Mouse (Mus musculus): Measurements from ENCODE around the gene Toe1. TPM values are rescaled to one million over a fixed set of nuclear protein-coding genes. Genes with fewer than 3 reads are reported as not detected.
"Not testable (repeated sequence)": the region's sequence is repeated elsewhere in the genome, so short reads cannot be mapped to it uniquely, and the experiment has no call there.

Toe1 gene
- 12.5 and 15.3 TPM in 2 replicates for total RNA-seq (2014; fragmentation: Nextera tagmentation)
- 37.3 and 46.1 TPM in 2 replicates for total RNA-seq (2017)
- polyA plus RNA-seq (2012) = 2.5 and 3.5 TPM in 2 replicates

GRCm38 (mm10) chr4:116807197-116808129, at the start of gene Toe1, which contains the start of gene Mutyh:
TSS of gene Toe1 (minus strand) at chr4:116807640.
TSS of gene Mutyh (plus strand) at chr4:116807723.
- Histone ChIP-seq H3K4me1 (ENCODE audit: insufficient read depth, low read depth, low read length) (peaks cover 48% of the 10 kb centered on the region), H3K4me3 (ENCODE audit: low read depth, low read length) (peak within 1 kb of the TSS; percentile 86), H3K36me3 (replicated peaks) (peaks cover 62% of the 10 kb centered on the region), H3K27me3 (ENCODE audit: insufficient read depth, low read length) (no peaks in the 10 kb centered on the region), H3K9me3 (replicated peaks) (no peaks in the 10 kb centered on the region)
- DNase-seq (ENCODE audit: low spot score) = peak; percentile 99
- TF ChIP-seq TAL1 (conservative IDR thresholded peaks at IDR 0.05; ENCODE audit: low read depth, low read length) (no peak), POLR2AphosphoS5 (IDR thresholded peaks at IDR 0.05; ENCODE audit: insufficient replicate concordance, low read depth, low read length) (peak; percentile 53; the same call in 1 of the 2 replicates)
- peak; percentile 97 for ATAC-seq (ENCODE audit: extremely low read depth, insufficient number of reproducible peaks, low FRiP score, poor library complexity, severe bottlenecking)

- no peak for TF ChIP-seq TAL1 (conservative IDR thresholded peaks at IDR 0.05; ENCODE audit: low read depth, low read length)
- no peak for TF ChIP-seq GATA1 (IDR thresholded peaks at IDR 0.05; ENCODE audit: borderline replicate concordance, low read length)
- no peak for TF ChIP-seq GATA2 (IDR thresholded peaks at IDR 0.05; ENCODE audit: borderline replicate concordance, low read depth, low read length)
- no peak for TF ChIP-seq CTCF (IDR thresholded peaks at IDR 0.05; ENCODE audit: low read depth, low read length)
- TF ChIP-seq POLR2AphosphoS5 (IDR thresholded peaks at IDR 0.05; ENCODE audit: insufficient replicate concordance, low read depth, low read length) = no peak
- DNase-seq (ENCODE audit: low spot score) (no peak), ATAC-seq (ENCODE audit: extremely low read depth, insufficient number of reproducible peaks, low FRiP score, poor library complexity, severe bottlenecking) (no peak)
- Histone ChIP-seq H3K27me3 (ENCODE audit: insufficient read depth, low read length) (peaks cover 31% of the 10 kb centered on the region), H3K36me3 (replicated peaks) (no peaks in the 10 kb centered on the region), H3K9me3 (replicated peaks) (no peaks in the 10 kb centered on the region), H3K4me3 (ENCODE audit: low read depth, low read length) (no peak overlapping the region), H3K4me1 (ENCODE audit: insufficient read depth, low read depth, low read length) (no peaks in the 10 kb centered on the region)
These were observed 49.8 kb upstream of the Toe1 start for GRCm38 (mm10) chr4:116857203-116857602.

- no peaks in the 10 kb centered on the region for H3K4me1 ChIP-seq (ENCODE audit: insufficient read depth, low read depth, low read length)
- DNase-seq (ENCODE audit: low spot score) (no peak), ATAC-seq (ENCODE audit: extremely low read depth, insufficient number of reproducible peaks, low FRiP score, poor library complexity, severe bottlenecking) (no peak)
- H3K9me3 ChIP-seq (replicated peaks) = no peaks in the 10 kb centered on the region
- no peaks in the 10 kb centered on the region for H3K36me3 ChIP-seq (replicated peaks)
- H3K4me3 ChIP-seq (ENCODE audit: low read depth, low read length) = no peak overlapping the region
- peaks cover 26% of the 10 kb centered on the region for H3K27me3 ChIP-seq (ENCODE audit: insufficient read depth, low read length)
- TF ChIP-seq TAL1 (conservative IDR thresholded peaks at IDR 0.05; ENCODE audit: low read depth, low read length) = no peak
These were observed 46.8 kb upstream of the Toe1 start for GRCm38 (mm10) chr4:116854286-116854685.

GRCm38 (mm10) chr4:116849901-116850300, 42.5 kb upstream of the Toe1 start:
- DNase-seq (ENCODE audit: low spot score) (no peak), ATAC-seq (ENCODE audit: extremely low read depth, insufficient number of reproducible peaks, low FRiP score, poor library complexity, severe bottlenecking) (no peak)
- H3K4me3 ChIP-seq (ENCODE audit: low read depth, low read length) = no peak overlapping the region
- H3K27me3 ChIP-seq (ENCODE audit: insufficient read depth, low read length) = peaks cover 20% of the 10 kb centered on the region
- no peak for TF ChIP-seq TAL1 (conservative IDR thresholded peaks at IDR 0.05; ENCODE audit: low read depth, low read length)
- no peaks in the 10 kb centered on the region for H3K4me1 ChIP-seq (ENCODE audit: insufficient read depth, low read depth, low read length)
- H3K36me3 ChIP-seq (replicated peaks) = no peaks in the 10 kb centered on the region
- H3K9me3 ChIP-seq (replicated peaks) = no peaks in the 10 kb centered on the region

DNA sequence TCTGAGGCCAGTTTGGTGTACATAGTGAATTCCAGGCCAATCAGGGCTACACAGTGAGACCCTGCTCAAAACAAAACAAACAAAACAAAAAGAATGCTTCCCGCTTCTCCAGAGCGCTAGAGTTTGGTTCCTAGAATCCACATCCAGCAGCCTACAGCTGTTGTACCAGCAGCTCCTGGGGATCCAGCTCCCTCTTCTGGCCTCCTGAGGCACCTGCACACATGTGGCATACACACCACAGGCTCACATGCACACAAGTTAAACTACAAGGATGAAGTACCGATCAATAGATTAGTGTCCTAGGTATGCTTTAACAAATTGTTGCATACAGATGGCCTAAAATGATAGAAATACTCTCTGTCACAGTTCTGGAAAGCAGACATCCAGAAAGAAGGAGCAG, 36.9 kb upstream of the Toe1 start:
- H3K9me3 ChIP-seq (replicated peaks) = no peaks in the 10 kb centered on the region; the same call in 1 of the 2 replicates
- ATAC-seq (ENCODE audit: extremely low read depth, insufficient number of reproducible peaks, low FRiP score, poor library complexity, severe bottlenecking) (no peak), DNase-seq (ENCODE audit: low spot score) (no peak)
- peaks cover 12% of the 10 kb centered on the region for H3K27me3 ChIP-seq (ENCODE audit: insufficient read depth, low read length)
- TF ChIP-seq GATA2 (IDR thresholded peaks at IDR 0.05; ENCODE audit: borderline replicate concordance, low read depth, low read length) = no peak
- TF ChIP-seq GATA1 (IDR thresholded peaks at IDR 0.05; ENCODE audit: borderline replicate concordance, low read length) = no peak
- TF ChIP-seq CTCF (IDR thresholded peaks at IDR 0.05; ENCODE audit: low read depth, low read length) = no peak
- no peak for TF ChIP-seq POLR2AphosphoS5 (IDR thresholded peaks at IDR 0.05; ENCODE audit: insufficient replicate concordance, low read depth, low read length)
- TF ChIP-seq TAL1 (conservative IDR thresholded peaks at IDR 0.05; ENCODE audit: low read depth, low read length) = no peak
- 0 out of 2 replicates have a peak, but pooled peaks cover 3% of the 10 kb centered on the region for H3K4me1 ChIP-seq (ENCODE audit: insufficient read depth, low read depth, low read length)
- no peak overlapping the region for H3K4me3 ChIP-seq (ENCODE audit: low read depth, low read length)
- H3K36me3 ChIP-seq (replicated peaks) = no peaks in the 10 kb centered on the region

GRCm38 (mm10) chr4:116840841-116841240, 33.4 kb upstream of the Toe1 start:
- H3K36me3 ChIP-seq (replicated peaks) = no peaks in the 10 kb centered on the region
- DNase-seq (ENCODE audit: low spot score) (no peak), ATAC-seq (ENCODE audit: extremely low read depth, insufficient number of reproducible peaks, low FRiP score, poor library complexity, severe bottlenecking) (no peak)
- no peak overlapping the region for H3K4me3 ChIP-seq (ENCODE audit: low read depth, low read length)
- H3K4me1 ChIP-seq (ENCODE audit: insufficient read depth, low read depth, low read length) = peaks cover 6% of the 10 kb centered on the region; the same call in 1 of the 2 replicates
- H3K9me3 ChIP-seq (replicated peaks) = no peaks in the 10 kb centered on the region; the same call in 1 of the 2 replicates
- peaks cover 13% of the 10 kb centered on the region for H3K27me3 ChIP-seq (ENCODE audit: insufficient read depth, low read length)
- TF ChIP-seq GATA2 (IDR thresholded peaks at IDR 0.05; ENCODE audit: borderline replicate concordance, low read depth, low read length) (no peak), TAL1 (conservative IDR thresholded peaks at IDR 0.05; ENCODE audit: low read depth, low read length) (no peak), CTCF (IDR thresholded peaks at IDR 0.05; ENCODE audit: low read depth, low read length) (no peak), GATA1 (IDR thresholded peaks at IDR 0.05; ENCODE audit: borderline replicate concordance, low read length) (no peak)

DNA sequence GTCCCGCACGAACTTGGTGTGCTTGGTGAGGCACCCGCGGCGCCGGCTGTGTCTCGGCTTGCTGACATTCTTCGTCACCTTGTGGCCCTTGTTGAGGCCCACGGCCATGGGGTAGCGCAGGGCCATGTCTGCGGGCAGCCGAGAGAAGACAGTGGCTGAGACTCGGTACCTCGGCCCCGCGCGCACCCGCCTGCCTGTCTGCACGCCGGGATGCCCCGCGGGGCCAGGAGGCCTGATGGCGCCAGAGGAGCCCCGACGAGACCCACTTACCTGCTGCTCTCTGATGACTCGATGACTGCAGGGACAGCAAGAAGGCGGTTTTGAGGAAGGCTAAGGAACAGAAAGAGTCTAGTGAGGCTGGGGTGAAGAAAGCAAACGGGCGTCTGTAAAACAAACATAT, 32.7 kb upstream of the Toe1 start:
- ATAC-seq (ENCODE audit: extremely low read depth, insufficient number of reproducible peaks, low FRiP score, poor library complexity, severe bottlenecking) = not testable (repeated sequence)

More for the DNA sequence above, 32.7 kb upstream of the Toe1 start:
- DNase-seq (ENCODE audit: low spot score); H3K27me3 ChIP-seq (ENCODE audit: insufficient read depth, low read length); H3K4me1 ChIP-seq (ENCODE audit: insufficient read depth, low read depth, low read length); H3K4me3 ChIP-seq (ENCODE audit: low read depth, low read length); H3K36me3 ChIP-seq (replicated peaks); H3K9me3 ChIP-seq (replicated peaks): not testable (repeated sequence)

Measured in G1E (cell line).